Mouse (Mus musculus) testis, adult 2 months (tissue): ENCODE data around the gene Dusp18.

Experiments
- CTCF ChIP-seq: fragments of 200-500 bp; IDR thresholded peaks from 2 replicates; pipeline ENCODE4 v1.5.1; 2012; ENCODE audit warnings: low read depth, mild to moderate bottlenecking, inconsistent platforms, low read length, moderate library complexity; ENCODE audit not compliant: control insufficient read depth, insufficient read depth, insufficient replicate concordance
- POLR2A ChIP-seq: fragments of 200-500 bp; IDR thresholded peaks from 2 replicates; pipeline ENCODE4 v1.6.1; 2012; ENCODE audit warnings: low read depth, mild to moderate bottlenecking, inconsistent platforms, low read length, moderate library complexity; ENCODE audit not compliant: control insufficient read depth

GRCm38 (mm10) chr11:3914109-3914840 lies 19.2 kb downstream of the Dusp18 start, which contains the start of gene Slc35e4:
- TF ChIP-seq POLR2A (no peak), CTCF (peak; percentile 89)
